Mouse (Mus musculus): Measurements from ENCODE around the gene Hoxb7. TPM values are rescaled to one million over a fixed set of nuclear protein-coding genes. Genes with fewer than 3 reads are reported as not detected.

Hoxb7 gene
- polyA plus RNA-seq, 1 experiment from 2014 or later = 2.2 TPM

DNA sequence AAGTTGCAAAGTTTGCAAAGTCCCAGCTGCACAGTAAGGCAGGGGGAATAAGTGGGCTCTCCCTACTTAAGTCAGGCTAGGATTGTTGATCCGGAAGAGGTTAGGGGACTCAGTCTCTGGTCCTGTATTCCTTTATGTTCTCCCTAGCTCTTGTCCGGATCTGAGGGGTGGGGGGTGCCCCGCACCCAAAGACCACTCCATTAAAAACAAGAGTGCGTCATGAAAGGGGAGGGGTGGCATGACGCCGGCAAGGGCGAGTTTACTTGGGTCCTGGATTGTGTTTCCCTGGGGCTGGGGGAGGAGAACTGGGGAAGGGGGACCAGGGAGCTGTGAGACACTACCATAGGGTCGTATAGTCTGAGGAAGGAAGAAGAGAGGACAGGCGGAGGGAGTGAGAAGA, 13.4 kb downstream of the Hoxb7 start:
- H3K4me2 ChIP-seq (replicated peaks) = peak overlapping the region; percentile 55
- no peaks in the 10 kb centered on the region for H3K36me3 ChIP-seq
- WGBS = 3% methylated on average over 9 of the region's 9 CpGs
- H3K27me3 ChIP-seq = peaks cover 100% of the 10 kb centered on the region
- no peak overlapping the region; the same call in 1 of the 2 replicates for H3K4me3 ChIP-seq
- H3K9me3 ChIP-seq = no peaks in the 10 kb centered on the region
- peaks cover 19% of the 10 kb centered on the region for H3K4me1 ChIP-seq
- no peak overlapping the region for H3K27ac ChIP-seq
- ATAC-seq (ENCODE audit: low FRiP score, low read depth) = no peak
- no peak overlapping the region for H3K9ac ChIP-seq

DNA sequence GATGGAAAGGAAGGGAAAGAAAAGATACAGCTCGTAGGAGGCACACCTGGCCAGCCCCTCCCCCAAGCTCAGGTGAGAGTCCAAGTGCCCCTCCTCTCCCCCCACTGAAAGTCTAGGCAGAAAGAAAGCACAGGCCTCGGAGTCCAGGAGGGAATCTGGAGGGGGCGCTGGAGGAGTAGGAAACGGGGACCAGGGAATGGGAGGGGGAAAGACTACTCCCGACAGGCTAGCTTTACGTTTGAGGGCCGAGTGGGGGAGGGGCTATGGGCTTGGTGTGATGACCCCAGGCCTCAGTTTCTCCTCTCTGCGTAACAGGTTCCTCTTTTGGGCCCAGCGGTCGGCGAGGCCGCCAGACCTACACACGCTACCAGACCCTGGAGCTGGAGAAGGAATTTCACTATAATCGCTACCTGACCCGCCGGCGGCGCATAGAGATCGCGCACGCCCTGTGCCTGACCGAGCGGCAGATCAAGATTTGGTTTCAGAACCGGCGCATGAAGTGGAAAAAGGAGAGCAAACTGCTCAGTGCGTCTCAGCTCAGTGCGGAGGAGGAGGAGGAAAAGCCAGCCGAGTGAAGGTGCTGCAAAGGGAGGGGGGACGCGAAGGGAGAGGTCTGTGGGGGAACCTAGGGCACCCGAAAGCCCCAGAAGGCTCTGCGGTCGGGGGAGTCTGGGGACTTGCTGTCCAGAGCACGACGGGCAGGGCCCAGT, 14.1 kb downstream of the Hoxb7 start:
- H3K4me1 ChIP-seq = peaks cover 19% of the 10 kb centered on the region
- H3K27ac ChIP-seq = no peak overlapping the region
- no peak overlapping the region for H3K9ac ChIP-seq
- no peak for ATAC-seq (ENCODE audit: low FRiP score, low read depth)
- H3K4me3 ChIP-seq = peak overlapping the region; percentile 19
- H3K9me3 ChIP-seq = no peaks in the 10 kb centered on the region
- H3K27me3 ChIP-seq = peaks cover 100% of the 10 kb centered on the region
- 2% methylated on average over 35 of the region's 35 CpGs for WGBS
- no peaks in the 10 kb centered on the region for H3K36me3 ChIP-seq
- peak overlapping the region; percentile 34 for H3K4me2 ChIP-seq (replicated peaks)

DNA sequence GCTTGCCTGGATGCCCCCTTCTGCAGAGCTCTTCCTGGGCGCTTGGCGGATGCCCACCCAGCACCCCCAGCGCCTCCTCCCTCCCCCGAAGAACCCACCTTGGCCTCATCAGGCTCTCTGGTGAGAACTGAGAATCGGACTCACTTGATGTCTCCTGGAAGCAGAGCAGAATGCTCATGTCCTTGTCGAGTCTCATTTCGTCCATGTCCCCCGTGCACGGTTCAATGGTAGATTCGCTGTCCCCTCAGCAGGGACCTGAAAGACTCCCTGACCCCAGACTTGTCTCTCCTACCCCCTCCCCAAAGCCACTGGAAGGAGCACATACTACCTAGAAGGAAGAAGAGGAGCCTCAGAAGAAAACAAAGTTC, 14.6 kb downstream of the Hoxb7 start:
- 11% methylated on average over 10 of the region's 10 CpGs for WGBS
- peak overlapping the region; percentile 34; the same call in 1 of the 2 replicates for H3K4me2 ChIP-seq (replicated peaks)
- peaks cover 100% of the 10 kb centered on the region for H3K27me3 ChIP-seq
- H3K4me3 ChIP-seq = peak overlapping the region; percentile 19
- ATAC-seq (ENCODE audit: low FRiP score, low read depth) = no peak
- no peaks in the 10 kb centered on the region for H3K9me3 ChIP-seq
- H3K9ac ChIP-seq = no peak overlapping the region
- peaks cover 19% of the 10 kb centered on the region for H3K4me1 ChIP-seq
- H3K36me3 ChIP-seq = no peaks in the 10 kb centered on the region
- no peak overlapping the region for H3K27ac ChIP-seq

DNA sequence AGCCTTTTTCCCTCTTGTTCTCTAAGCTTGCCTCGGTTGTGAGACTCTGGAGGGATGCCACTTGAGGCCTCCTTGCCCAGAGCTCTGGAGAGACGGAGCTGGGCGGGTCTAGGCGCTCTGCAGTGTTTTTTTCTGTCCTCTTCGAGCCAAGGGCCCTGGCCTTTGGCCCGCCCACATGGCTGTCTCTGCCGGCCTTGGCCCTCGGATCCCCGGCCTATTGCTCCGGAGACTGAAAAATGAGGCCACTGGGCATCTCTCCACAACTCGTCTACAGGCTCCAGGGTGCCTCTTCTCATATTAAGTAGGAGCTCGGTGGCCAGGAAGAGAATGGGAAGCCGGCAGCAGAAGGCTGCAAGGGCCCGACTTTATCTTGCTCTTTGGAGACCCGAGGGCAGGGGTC, 15.4 kb downstream of the Hoxb7 start:
- no peak for ATAC-seq (ENCODE audit: low FRiP score, low read depth)
- H3K9me3 ChIP-seq = no peaks in the 10 kb centered on the region
- H3K36me3 ChIP-seq = no peaks in the 10 kb centered on the region
- peaks cover 100% of the 10 kb centered on the region for H3K27me3 ChIP-seq
- H3K27ac ChIP-seq = no peak overlapping the region
- WGBS = 7% methylated on average over 15 of the region's 15 CpGs
- H3K4me2 ChIP-seq (replicated peaks) = no peak overlapping the region
- no peak overlapping the region for H3K4me3 ChIP-seq
- peaks cover 19% of the 10 kb centered on the region for H3K4me1 ChIP-seq
- H3K9ac ChIP-seq = no peak overlapping the region

DNA sequence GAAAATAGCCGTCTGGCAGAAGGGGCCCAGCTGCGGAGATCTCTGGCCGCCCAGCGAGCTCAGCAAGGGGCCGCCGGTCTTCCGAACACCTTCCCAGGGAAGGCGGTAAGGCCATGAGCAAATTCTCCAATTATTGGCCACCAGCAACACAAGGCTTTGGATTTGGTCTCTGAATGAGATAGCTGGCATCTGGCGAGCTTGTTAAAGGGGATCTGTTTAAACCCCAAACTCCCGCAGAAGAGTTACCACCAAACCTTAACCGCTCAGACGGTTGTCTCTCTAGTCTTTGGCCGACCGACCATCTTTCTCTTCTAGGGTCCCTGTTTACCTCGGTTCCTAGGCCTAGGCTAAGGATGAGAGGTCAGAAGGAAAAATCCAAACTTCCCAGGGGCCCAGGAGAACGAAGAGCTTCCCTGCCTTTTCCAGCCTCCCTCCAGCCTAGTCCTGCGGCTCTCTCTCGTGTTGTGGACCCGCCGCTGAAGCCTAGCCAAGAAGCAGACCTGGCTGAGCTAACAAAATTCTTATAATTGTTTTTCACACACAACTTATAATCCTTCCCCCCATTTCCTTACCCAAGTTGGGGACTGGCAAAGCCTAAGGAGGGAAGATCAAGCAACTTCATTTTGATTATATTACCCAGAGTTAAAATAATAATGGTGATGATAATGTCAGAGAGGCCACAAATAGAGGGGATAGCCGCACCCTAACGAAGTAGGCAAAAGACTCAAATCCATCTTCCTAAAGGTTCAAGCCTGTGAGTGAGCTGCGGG, 16.1 kb downstream of the Hoxb7 start:
- no peaks in the 10 kb centered on the region for H3K9me3 ChIP-seq
- peaks cover 19% of the 10 kb centered on the region for H3K4me1 ChIP-seq
- no peak overlapping the region for H3K4me2 ChIP-seq (replicated peaks)
- no peak for ATAC-seq (ENCODE audit: low FRiP score, low read depth)
- no peak overlapping the region for H3K4me3 ChIP-seq
- H3K27me3 ChIP-seq = peaks cover 100% of the 10 kb centered on the region
- WGBS = 7% methylated on average over 23 of the region's 23 CpGs
- no peak overlapping the region for H3K27ac ChIP-seq
- H3K36me3 ChIP-seq = no peaks in the 10 kb centered on the region
- H3K9ac ChIP-seq = no peak overlapping the region

DNA sequence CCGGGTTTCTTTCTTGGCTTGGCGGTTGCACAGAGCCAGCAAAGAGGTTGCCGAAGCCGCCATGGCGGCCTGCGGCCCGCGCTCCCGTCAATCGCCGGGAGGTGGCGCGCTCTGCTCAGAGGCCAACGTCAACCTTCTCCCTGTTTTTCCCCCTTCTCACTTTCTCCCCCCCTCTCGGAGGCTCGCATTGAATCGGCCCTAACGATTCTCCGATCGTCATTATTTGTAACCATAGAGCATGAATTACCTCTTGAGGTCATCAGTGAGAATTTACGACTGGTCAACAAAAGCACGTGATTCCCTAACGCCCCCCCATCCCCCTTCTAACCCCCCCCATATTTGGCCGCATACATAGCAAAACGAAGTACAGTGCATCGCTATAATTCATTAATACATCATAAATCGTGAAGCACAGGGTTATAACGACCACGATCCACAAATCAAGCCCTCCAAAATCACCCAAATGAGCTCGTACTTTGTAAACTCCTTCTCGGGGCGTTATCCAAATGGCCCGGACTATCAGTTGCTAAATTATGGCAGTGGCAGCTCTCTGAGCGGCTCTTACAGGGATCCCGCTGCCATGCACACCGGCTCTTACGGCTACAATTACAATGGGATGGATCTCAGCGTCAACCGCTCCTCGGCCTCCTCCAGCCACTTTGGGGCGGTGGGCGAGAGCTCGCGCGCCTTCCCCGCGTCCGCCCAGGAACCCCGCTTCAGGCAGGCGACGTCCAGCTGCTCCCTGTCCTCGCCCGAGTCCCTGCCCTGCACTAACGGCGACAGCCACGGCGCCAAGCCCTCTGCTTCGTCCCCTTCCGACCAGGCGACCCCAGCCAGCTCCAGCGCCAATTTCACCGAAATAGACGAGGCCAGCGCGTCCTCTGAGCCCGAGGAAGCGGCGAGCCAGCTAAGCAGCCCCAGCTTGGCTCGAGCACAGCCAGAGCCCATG, 17.0 kb downstream of the Hoxb7 start, which contains the start of gene Hoxb5:
Gene Hoxb5 (plus strand): TSS at position 186 of the 949 bp plus-strand sequence.
- no peak for ATAC-seq (ENCODE audit: low FRiP score, low read depth)
- H3K4me3 ChIP-seq = peak within 1 kb of the TSS; percentile 24
- H3K27ac ChIP-seq = no peak within 1 kb of the TSS
- peak within 1 kb of the TSS; percentile 43 for H3K9ac ChIP-seq
- peak within 1 kb of the TSS; percentile 52 for H3K4me2 ChIP-seq (replicated peaks)
- H3K4me1 ChIP-seq = peaks cover 19% of the 10 kb centered on the region
- under 1% methylated on average over 69 of the region's 69 CpGs for WGBS
- H3K36me3 ChIP-seq = no peaks in the 10 kb centered on the region
- H3K9me3 ChIP-seq = no peaks in the 10 kb centered on the region
- H3K27me3 ChIP-seq = peaks cover 100% of the 10 kb centered on the region

DNA sequence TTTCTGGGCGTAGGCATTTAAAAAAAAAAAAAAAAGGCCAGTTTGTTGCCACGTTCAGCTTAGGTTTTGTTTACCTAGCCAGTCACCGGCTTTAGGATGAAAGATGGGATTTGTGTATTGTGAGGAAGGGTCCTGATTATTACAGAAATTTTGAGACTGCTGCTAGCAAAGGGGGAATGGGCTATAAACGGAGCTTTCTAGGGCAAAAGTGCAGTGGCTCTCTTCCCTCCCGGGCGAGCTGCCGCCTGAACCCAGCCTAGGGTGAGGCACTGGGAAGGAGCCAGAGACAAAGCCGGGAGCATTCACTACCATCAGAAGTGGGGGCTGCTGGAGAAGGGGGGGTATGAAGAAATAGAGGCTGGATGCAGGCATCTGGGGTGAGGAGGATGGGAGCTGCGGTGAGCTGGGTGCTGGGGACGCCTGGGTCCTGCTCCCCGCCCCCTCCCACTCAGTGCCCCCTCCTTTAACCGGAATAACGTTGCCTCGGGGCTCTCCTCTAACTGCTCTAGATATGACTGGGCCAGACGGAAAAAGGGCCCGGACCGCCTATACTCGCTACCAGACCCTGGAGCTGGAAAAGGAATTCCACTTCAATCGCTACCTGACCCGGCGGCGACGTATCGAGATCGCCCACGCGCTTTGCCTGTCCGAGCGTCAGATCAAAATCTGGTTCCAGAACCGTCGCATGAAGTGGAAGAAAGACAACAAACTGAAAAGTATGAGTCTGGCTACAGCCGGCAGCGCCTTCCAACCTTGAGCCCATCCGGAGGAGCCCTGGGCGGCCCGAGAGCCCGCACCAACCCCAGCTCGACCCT, 18.2 kb downstream of the Hoxb7 start:
- Histone ChIP-seq H3K4me3 (peak overlapping the region; percentile 24), H3K4me2 (replicated peaks) (peak overlapping the region; percentile 52), H3K27me3 (peaks cover 100% of the 10 kb centered on the region), H3K9me3 (no peaks in the 10 kb centered on the region), H3K9ac (no peak overlapping the region), H3K27ac (no peak overlapping the region), H3K36me3 (no peaks in the 10 kb centered on the region), H3K4me1 (peaks cover 12% of the 10 kb centered on the region; the same call in 1 of the 2 replicates)
- ATAC-seq (ENCODE audit: low FRiP score, low read depth) = no peak
- 2% methylated on average over 38 of the region's 38 CpGs for WGBS

DNA sequence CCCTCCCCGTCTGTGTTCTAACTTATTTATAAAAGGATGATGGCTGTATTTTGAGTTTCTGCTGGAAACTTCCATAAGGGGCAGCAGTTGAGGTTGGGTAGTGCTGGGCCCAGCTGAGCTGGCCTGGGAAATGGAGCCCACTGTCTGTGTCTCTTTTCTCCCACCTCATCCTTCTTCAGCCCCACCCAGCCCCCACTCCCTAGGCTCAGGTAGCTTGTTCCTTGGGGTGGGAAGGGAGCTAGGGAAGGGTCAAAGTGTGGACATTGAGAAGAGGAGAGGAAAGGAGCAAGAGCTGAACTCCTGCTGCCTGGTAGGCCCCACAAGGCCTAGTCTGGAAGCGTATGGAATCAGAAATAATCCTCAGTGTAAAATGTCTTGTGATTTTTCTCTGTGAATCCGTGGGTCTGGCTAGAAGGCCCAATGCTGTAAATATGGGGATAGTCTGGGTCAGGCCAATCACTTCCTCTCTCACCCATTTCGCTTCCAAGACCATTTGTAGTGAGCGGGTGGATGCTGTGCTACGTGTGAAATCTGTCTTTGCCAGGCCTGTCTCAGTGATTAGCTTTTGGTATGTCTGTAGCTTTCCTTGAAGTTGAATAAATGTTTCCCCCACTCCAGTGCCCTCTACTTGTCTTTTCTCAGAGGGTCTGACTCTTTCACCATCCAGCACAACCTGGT, 19.2 kb downstream of the Hoxb7 start:
- Histone ChIP-seq H3K27ac (no peak overlapping the region), H3K9me3 (no peaks in the 10 kb centered on the region), H3K36me3 (no peaks in the 10 kb centered on the region), H3K27me3 (peaks cover 100% of the 10 kb centered on the region), H3K4me2 (replicated peaks) (no peak overlapping the region), H3K4me3 (no peak overlapping the region), H3K4me1 (peaks cover 8% of the 10 kb centered on the region; the same call in 1 of the 2 replicates), H3K9ac (no peak overlapping the region)
- no peak for ATAC-seq (ENCODE audit: low FRiP score, low read depth)
- WGBS = 43% methylated on average over 6 of the region's 6 CpGs

DNA sequence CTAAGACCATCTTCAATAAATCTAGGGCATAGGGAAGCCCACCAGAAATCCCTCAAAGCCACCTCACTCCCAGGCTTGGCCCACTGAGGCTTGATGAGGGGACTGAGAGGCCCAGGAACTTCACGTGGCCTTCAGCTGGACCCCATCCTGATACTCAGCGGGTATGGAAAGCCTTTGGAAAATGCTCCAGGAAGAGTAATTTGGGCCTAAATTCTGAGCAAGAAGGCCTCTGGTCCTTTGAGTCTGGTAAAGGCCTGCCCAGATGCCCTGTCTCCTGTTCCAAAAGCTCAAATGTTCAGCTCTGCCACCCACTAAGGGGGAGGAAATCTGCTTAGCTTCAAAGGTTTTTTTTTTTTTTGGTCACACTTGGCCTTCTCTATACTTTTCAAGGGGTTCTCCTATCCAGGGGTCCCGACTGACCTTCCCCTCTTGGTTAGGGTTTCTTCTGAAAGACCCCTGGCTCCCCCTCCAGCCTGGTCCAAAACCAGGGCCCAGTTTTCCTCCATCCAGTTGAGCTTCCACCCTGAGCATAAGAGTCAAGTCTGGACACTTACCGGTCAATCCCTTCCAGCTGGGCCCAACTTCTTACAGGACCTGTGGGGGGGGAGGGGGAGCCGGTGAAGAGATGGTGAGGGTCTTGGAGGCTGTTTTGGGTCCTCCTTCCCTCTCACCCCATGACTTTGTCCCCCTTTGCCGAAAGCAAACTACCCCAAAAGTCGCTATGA, 19.9 kb downstream of the Hoxb7 start:
- peaks cover 100% of the 10 kb centered on the region for H3K27me3 ChIP-seq
- H3K9ac ChIP-seq = no peak overlapping the region
- no peak overlapping the region for H3K4me3 ChIP-seq
- no peak for ATAC-seq (ENCODE audit: low FRiP score, low read depth)
- no peaks in the 10 kb centered on the region for H3K9me3 ChIP-seq
- peak overlapping the region; percentile 19; the same call in 1 of the 2 replicates for H3K4me2 ChIP-seq (replicated peaks)
- 11% methylated on average over 7 of the region's 7 CpGs for WGBS
- no peak overlapping the region for H3K27ac ChIP-seq
- peaks cover 6% of the 10 kb centered on the region; the same call in 1 of the 2 replicates for H3K4me1 ChIP-seq
- H3K36me3 ChIP-seq = no peaks in the 10 kb centered on the region

DNA sequence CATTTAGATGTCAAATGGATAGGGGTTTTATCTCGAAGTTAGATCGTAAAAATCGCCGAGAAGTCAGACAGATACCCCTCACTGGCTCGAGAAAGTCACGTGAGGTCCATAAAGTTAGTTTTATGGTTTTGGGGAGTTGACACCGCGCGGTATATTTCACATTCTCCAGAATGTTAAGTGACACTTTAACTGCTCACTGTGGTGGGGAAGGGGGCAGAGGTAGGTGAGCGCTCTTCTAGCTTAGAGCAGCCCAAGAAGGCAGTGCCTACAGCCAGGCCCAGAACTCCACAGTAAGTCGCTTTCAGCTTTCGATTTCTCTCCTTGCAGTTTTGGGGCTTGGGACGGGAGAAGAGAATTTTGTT, 20.5 kb downstream of the Hoxb7 start:
- H3K36me3 ChIP-seq = no peaks in the 10 kb centered on the region
- H3K27me3 ChIP-seq = peaks cover 100% of the 10 kb centered on the region
- WGBS = 7% methylated on average over 13 of the region's 13 CpGs
- peak overlapping the region; percentile 19 for H3K4me2 ChIP-seq (replicated peaks)
- 0 out of 2 replicates have a peak overlapping the region, but pooled peaks have one; percentile 7 for H3K4me3 ChIP-seq
- H3K9me3 ChIP-seq = no peaks in the 10 kb centered on the region
- no peak overlapping the region for H3K27ac ChIP-seq
- ATAC-seq (ENCODE audit: low FRiP score, low read depth) = no peak
- no peak overlapping the region for H3K9ac ChIP-seq
- peaks cover 6% of the 10 kb centered on the region; the same call in 1 of the 2 replicates for H3K4me1 ChIP-seq
